Mouse (Mus musculus) MEL (cell line): ENCODE measurements around the gene Ebf4. TPM values are rescaled to one million over a fixed set of nuclear protein-coding genes. Genes with fewer than 3 reads are reported as not detected.

Experiments
- DNase-seq: peaks from one replicate; pipeline ENCODE4 v3.0.0; 2011; ENCODE audit warnings: low read depth, low spot score
- H3K27ac ChIP-seq: 2 replicates; pipeline ENCODE4 v1.5.1; 2012; ENCODE audit warnings: low read depth, mild to moderate bottlenecking, control low read depth, low read length, moderate library complexity; ENCODE audit not compliant: control insufficient read depth
- H3K27me3 ChIP-seq, 2 experiments: fragments of 150-350 bp in 1 of 2; sonication (generic) in 1 of 2; 2 replicates each; pipeline ENCODE4 v1.6.1; 2012; ENCODE audit warnings: low read length in 2 of 2, mild to moderate bottlenecking in 2 of 2, improper control_type of control experiment in 1 of 2, moderate library complexity in 1 of 2; ENCODE audit not compliant: insufficient read depth in 2 of 2, control insufficient read depth in 1 of 2
- H3K36me3 ChIP-seq, 2 experiments: 2 replicates each; pipeline ENCODE4 v1.6.1; 2012 to 2014; ENCODE audit warnings: low read length in 2 of 2, improper control_type of control experiment in 1 of 2, inconsistent platforms in 1 of 2, mild to moderate bottlenecking in 1 of 2; ENCODE audit not compliant: insufficient read depth in 2 of 2, control insufficient read depth in 1 of 2
- H3K4me1 ChIP-seq, 2 experiments: fragments of 150-350 bp in 1 of 2; sonication (generic) in 1 of 2; 2 replicates each; pipeline ENCODE4 v1.6.1; 2012; ENCODE audit warnings: low read length in 2 of 2, improper control_type of control experiment in 1 of 2, mild to moderate bottlenecking in 1 of 2; ENCODE audit not compliant: insufficient read depth in 2 of 2, control insufficient read depth in 1 of 2
- H3K4me3 ChIP-seq, 2 experiments: fragments of 150-350 bp in 1 of 2; sonication (generic) in 1 of 2; 2 replicates each; pipeline ENCODE4 v1.5.1; 2012; ENCODE audit warnings: low read depth in 2 of 2, low read length in 2 of 2, mild to moderate bottlenecking in 2 of 2, moderate library complexity in 2 of 2, control low read depth in 1 of 2, improper control_type of control experiment in 1 of 2; ENCODE audit not compliant: control insufficient read depth in 1 of 2, insufficient read depth in 1 of 2
- H3K79me2 ChIP-seq: 2 replicates; pipeline ENCODE4 v1.6.1; 2012; ENCODE audit warnings: mild to moderate bottlenecking, low read length, moderate library complexity; ENCODE audit not compliant: control insufficient read depth, poor library complexity, insufficient read depth
- H3K9ac ChIP-seq: 2 replicates; pipeline ENCODE4 v1.6.1; 2012; ENCODE audit warnings: low read depth, mild to moderate bottlenecking, control low read depth, low read length, moderate library complexity; ENCODE audit not compliant: control insufficient read depth, poor library complexity, severe bottlenecking
- H3K9me3 ChIP-seq: fragments of 150-350 bp; sonication (generic); replicated peaks from 2 replicates; pipeline ENCODE4 v1.6.1; 2012; ENCODE audit warnings: mild to moderate bottlenecking, low read length, improper control_type of control experiment, moderate library complexity; ENCODE audit not compliant: insufficient read depth
- BHLHE40 ChIP-seq: IDR thresholded peaks from 2 replicates; pipeline ENCODE4 v1.6.1; 2012; ENCODE audit warnings: low read depth, mild to moderate bottlenecking, inconsistent platforms, low read length, improper control_type of control experiment, borderline replicate concordance
- CHD2 ChIP-seq: IDR thresholded peaks from 2 replicates; pipeline ENCODE4 v1.6.1; 2011; ENCODE audit warnings: low read length, improper control_type of control experiment
- CTCF ChIP-seq, 3 experiments: IDR thresholded peaks in 2 of 3; conservative IDR thresholded peaks in 1 of 3; 2 replicates each; pipeline ENCODE4 v1.5.1; 2011 to 2012; ENCODE audit warnings: low read length in 3 of 3, low read depth in 2 of 3, mild to moderate bottlenecking in 2 of 3, improper control_type of control experiment in 1 of 3, inconsistent platforms in 1 of 3, mixed read lengths in 1 of 3, moderate library complexity in 1 of 3; ENCODE audit not compliant: control insufficient read depth in 1 of 3, insufficient read depth in 1 of 3, poor library complexity in 1 of 3, severe bottlenecking in 1 of 3
- E2F4 ChIP-seq: IDR thresholded peaks from 2 replicates; pipeline ENCODE4 v1.6.1; 2011; ENCODE audit warnings: low read depth, low read length, improper control_type of control experiment, borderline replicate concordance
- ELF1 ChIP-seq: IDR thresholded peaks from 2 replicates; pipeline ENCODE4 v1.6.1; 2014; ENCODE audit warnings: low read depth, mild to moderate bottlenecking, inconsistent platforms, low read length, improper control_type of control experiment, moderate library complexity
- GATA1 ChIP-seq: IDR thresholded peaks from 2 replicates; pipeline ENCODE4 v1.6.1; 2011; ENCODE audit warnings: low read depth, low read length, improper control_type of control experiment
- JUND ChIP-seq: IDR thresholded peaks from 2 replicates; pipeline ENCODE4 v1.6.1; 2011; ENCODE audit warnings: low read depth, mild to moderate bottlenecking, improper control_type of control experiment, low read length
- KAT2A ChIP-seq: conservative IDR thresholded peaks from 2 replicates; pipeline ENCODE4 v1.6.1; 2012; ENCODE audit warnings: low read depth, low read length, improper control_type of control experiment, inconsistent platforms
- MAFK ChIP-seq: IDR thresholded peaks from 2 replicates; pipeline ENCODE4 v1.6.1; 2011; ENCODE audit warnings: low read depth, mild to moderate bottlenecking, low read length, improper control_type of control experiment, borderline replicate concordance
- MAX ChIP-seq: IDR thresholded peaks from 2 replicates; pipeline ENCODE4 v1.6.1; 2011; ENCODE audit warnings: low read length, improper control_type of control experiment
- MAZ ChIP-seq: IDR thresholded peaks from 2 replicates; pipeline ENCODE4 v1.6.1; 2012; ENCODE audit warnings: low read depth, mild to moderate bottlenecking, inconsistent platforms, low read length, improper control_type of control experiment
- MEF2A ChIP-seq: IDR thresholded peaks from 2 replicates; pipeline ENCODE4 v1.6.1; 2014; ENCODE audit warnings: low read depth, mild to moderate bottlenecking, inconsistent platforms, low read length, improper control_type of control experiment; ENCODE audit not compliant: poor library complexity, insufficient replicate concordance, severe bottlenecking; ENCODE audit errors: extremely low read depth
- NELFE ChIP-seq: IDR thresholded peaks from 2 replicates; pipeline ENCODE4 v1.6.1; 2011; ENCODE audit warnings: low read depth, low read length, improper control_type of control experiment
- POLR2AphosphoS5 ChIP-seq: IDR thresholded peaks from 2 replicates; pipeline ENCODE4 v1.6.1; 2012; ENCODE audit warnings: low read depth, borderline replicate concordance, mild to moderate bottlenecking, inconsistent platforms, low read length, moderate library complexity, mixed read lengths
- RCOR1 ChIP-seq: IDR thresholded peaks from 2 replicates; pipeline ENCODE4 v1.6.1; 2012; ENCODE audit warnings: low read depth, mild to moderate bottlenecking, inconsistent platforms, low read length, improper control_type of control experiment
- SIN3A ChIP-seq: IDR thresholded peaks from 2 replicates; pipeline ENCODE4 v1.6.1; 2012; ENCODE audit warnings: low read length, improper control_type of control experiment, inconsistent platforms
- SMC3 ChIP-seq: IDR thresholded peaks from 2 replicates; pipeline ENCODE4 v1.6.1; 2011; ENCODE audit warnings: low read depth, low read length, improper control_type of control experiment
- TAL1 ChIP-seq: IDR thresholded peaks from 2 replicates; pipeline ENCODE4 v1.6.1; 2012; ENCODE audit warnings: mild to moderate bottlenecking, inconsistent platforms, low read length, moderate library complexity, mixed read lengths
- TCF12 ChIP-seq: IDR thresholded peaks from 2 replicates; pipeline ENCODE4 v1.6.1; 2014; ENCODE audit warnings: low read depth, mild to moderate bottlenecking, inconsistent platforms, low read length, improper control_type of control experiment, moderate library complexity
- UBTF ChIP-seq: IDR thresholded peaks from 2 replicates; pipeline ENCODE4 v1.6.1; 2012; ENCODE audit warnings: low read depth, mild to moderate bottlenecking, inconsistent platforms, low read length, improper control_type of control experiment, moderate library complexity, borderline replicate concordance; ENCODE audit not compliant: insufficient read depth
- USF2 ChIP-seq, 2 experiments: IDR thresholded peaks; 2 replicates each; pipeline ENCODE4 v1.6.1; 2011 to 2012; ENCODE audit warnings: improper control_type of control experiment in 2 of 2, low read length in 2 of 2, borderline replicate concordance in 1 of 2, inconsistent platforms in 1 of 2, low read depth in 1 of 2, mild to moderate bottlenecking in 1 of 2; ENCODE audit not compliant: insufficient read depth in 1 of 2
- ZC3H11A ChIP-seq: IDR thresholded peaks from 2 replicates; pipeline ENCODE4 v1.6.1; 2012; ENCODE audit warnings: low read depth, mild to moderate bottlenecking, inconsistent platforms, low read length, improper control_type of control experiment
- ZKSCAN1 ChIP-seq: IDR thresholded peaks from 2 replicates; pipeline ENCODE4 v1.6.1; 2012; ENCODE audit warnings: low read depth, mild to moderate bottlenecking, inconsistent platforms, low read length, improper control_type of control experiment, moderate library complexity
- ZMIZ1 ChIP-seq: IDR thresholded peaks from 2 replicates; pipeline ENCODE4 v1.6.1; 2012; ENCODE audit warnings: low read depth, mild to moderate bottlenecking, inconsistent platforms, low read length, improper control_type of control experiment, moderate library complexity
- polyA plus RNA-seq, 2 experiments: library from polyadenylated mRNA; stranded (reverse) in 1 of 2; unstranded in 1 of 2; fragments of >175 nt in 1 of 2; fragments of >200 nt in 1 of 2; gene quantifications; 2 replicates each; pipeline versions ENCODE4 v1.2.1 to v1.2.4; 2012; ENCODE audit warnings: low replicate concordance in 2 of 2, low read depth in 1 of 2; ENCODE audit not compliant: insufficient read length in 2 of 2, insufficient read depth in 1 of 2, missing spikeins in 1 of 2
- total RNA-seq: library from RNA; depleted of rRNA; stranded (reverse); fragments of 300-350 nt; gene quantifications from 2 replicates; pipeline ENCODE4 v1.2.3, GENCODE M21; 2012

Ebf4 gene
- total and polyA plus RNA-seq, 3 experiments, result 0.12 to 0.72 TPM; not detected in 1

- H3K79me2 ChIP-seq, result no peaks in the 10 kb centered on the region; the same call in 1 of the 2 replicates
These were observed 97.9 kb downstream of the Ebf4 start for GRCm38 (mm10) chr2:130392836-130393235.

GRCm38 (mm10) chr2:130395696-130396095 is 100.7 kb downstream of the Ebf4 start:
- Histone ChIP-seq H3K9me3 (no peaks in the 10 kb centered on the region), H3K4me3 (no peak overlapping the region), H3K79me2 (no peaks in the 10 kb centered on the region; the same call in 1 of the 2 replicates), H3K36me3 (peaks cover 0 to 3% of the 10 kb centered on the region in 2 experiments; a peak in 1 of 4 replicates), H3K4me1 (peaks cover 5 to 7% of the 10 kb centered on the region in 2 experiments; a peak in 3 of 4 replicates), H3K27me3 (no peaks in the 10 kb centered on the region), H3K27ac (no peak overlapping the region), H3K9ac (no peak overlapping the region)
- TF ChIP-seq ELF1, result no peak
- TF ChIP-seq MAFK, result no peak
- TF ChIP-seq ZMIZ1, result no peak
- TF ChIP-seq SIN3A, result no peak
- TF ChIP-seq BHLHE40, result no peak
- no peak for TF ChIP-seq SMC3
- TF ChIP-seq POLR2AphosphoS5, result no peak
- TF ChIP-seq E2F4, result no peak
- TF ChIP-seq UBTF, result no peak
- no peak for TF ChIP-seq NELFE
- no peak for TF ChIP-seq USF2 (IDR thresholded peaks at IDR 0.05; ENCODE audit: borderline replicate concordance in 1 of 2, insufficient read depth in 1 of 2, low read depth in 1 of 2, low read length in 2 of 2)
- TF ChIP-seq JUND, result no peak
- no peak for TF ChIP-seq TCF12
- TF ChIP-seq TAL1, result no peak
- no peak for TF ChIP-seq MAZ
- TF ChIP-seq KAT2A, result no peak
- no peak for DNase-seq

More at GRCm38 (mm10) chr2:130392836-130393235, 97.9 kb downstream of the Ebf4 start:
- Histone ChIP-seq H3K9ac (no peak overlapping the region), H3K36me3 (peaks cover 0 to 8% of the 10 kb centered on the region in 2 experiments; a peak in 1 of 4 replicates), H3K27me3 (no peaks in the 10 kb centered on the region), H3K4me3 (no peak overlapping the region), H3K9me3 (no peaks in the 10 kb centered on the region), H3K4me1 (peaks cover 5 to 13% of the 10 kb centered on the region in 2 experiments; a peak in 3 of 4 replicates), H3K27ac (no peak overlapping the region)
- no peak for DNase-seq
- TF ChIP-seq ELF1, result no peak
- no peak for TF ChIP-seq POLR2AphosphoS5
- no peak for TF ChIP-seq E2F4
- no peak for TF ChIP-seq RCOR1
- TF ChIP-seq ZKSCAN1, result no peak
- no peak for TF ChIP-seq SIN3A
- TF ChIP-seq MEF2A, result no peak
- TF ChIP-seq KAT2A, result no peak
- no peak for TF ChIP-seq JUND
- TF ChIP-seq TCF12, result no peak
- TF ChIP-seq NELFE, result no peak
- TF ChIP-seq CHD2, result no peak
- TF ChIP-seq ZC3H11A, result no peak
- TF ChIP-seq MAFK, result no peak
- TF ChIP-seq MAX, result no peak
- TF ChIP-seq BHLHE40, result no peak
- TF ChIP-seq SMC3, result no peak
- no peak for TF ChIP-seq CTCF (IDR thresholded peaks at IDR 0.05 in 2 of 3, conservative IDR thresholded peaks at IDR 0.05 in 1 of 3; ENCODE audit: control insufficient read depth in 1 of 3, insufficient read depth in 1 of 3, low read depth in 2 of 3, low read length in 3 of 3, poor library complexity in 1 of 3, severe bottlenecking in 1 of 3)
- TF ChIP-seq GATA1, result no peak
